Mouse (Mus musculus): ENCODE results near the gene Bcap29.
A peak's percentile ranks its signal among the peaks of the same experiment; 100 is the strongest.
"Not testable (repeated sequence)": the region's sequence is repeated elsewhere in the genome, so short reads cannot be mapped to it uniquely, and the experiment has no call there.

Gene Bcap29

GRCm38 (mm10) chr12:31634343-31635239 lies at the start of gene Bcap29:
TSS of gene Bcap29 (minus strand) at chr12:31634658.
- DNase-seq (ENCODE audit: low spot score in 2 of 2) = peak; percentile 70 to 76

GRCm38 (mm10) chr12:31667187-31667586 lies 32.7 kb upstream of the Bcap29 start:
- DNase-seq (ENCODE audit: low spot score in 2 of 2) = no peak

DNA sequence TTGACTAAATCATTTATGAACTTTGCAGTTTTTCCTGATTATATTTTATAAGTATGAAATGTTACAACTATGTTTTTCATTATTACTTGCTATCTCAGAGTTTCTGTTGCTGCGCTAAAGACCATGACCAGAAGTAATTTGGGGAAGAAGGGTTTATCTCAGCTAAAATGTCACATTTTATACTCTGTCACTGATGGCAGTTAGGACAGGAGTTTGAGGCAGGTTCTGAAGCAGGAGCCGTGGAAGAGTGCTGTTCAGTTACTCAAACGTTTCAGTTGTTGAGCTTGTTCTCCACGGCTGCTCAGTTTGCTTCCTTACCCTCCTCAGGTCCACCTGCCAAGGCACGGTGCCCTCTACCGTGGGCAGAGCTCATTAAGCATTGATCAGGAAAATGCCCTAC lies 31.5 kb upstream of the Bcap29 start:
- no peak for DNase-seq (ENCODE audit: low spot score in 2 of 2)

- DNase-seq (ENCODE audit: low spot score in 2 of 2) = no peak
Measured at GRCm38 (mm10) chr12:31656841-31657240, 22.4 kb upstream of the Bcap29 start.

DNA sequence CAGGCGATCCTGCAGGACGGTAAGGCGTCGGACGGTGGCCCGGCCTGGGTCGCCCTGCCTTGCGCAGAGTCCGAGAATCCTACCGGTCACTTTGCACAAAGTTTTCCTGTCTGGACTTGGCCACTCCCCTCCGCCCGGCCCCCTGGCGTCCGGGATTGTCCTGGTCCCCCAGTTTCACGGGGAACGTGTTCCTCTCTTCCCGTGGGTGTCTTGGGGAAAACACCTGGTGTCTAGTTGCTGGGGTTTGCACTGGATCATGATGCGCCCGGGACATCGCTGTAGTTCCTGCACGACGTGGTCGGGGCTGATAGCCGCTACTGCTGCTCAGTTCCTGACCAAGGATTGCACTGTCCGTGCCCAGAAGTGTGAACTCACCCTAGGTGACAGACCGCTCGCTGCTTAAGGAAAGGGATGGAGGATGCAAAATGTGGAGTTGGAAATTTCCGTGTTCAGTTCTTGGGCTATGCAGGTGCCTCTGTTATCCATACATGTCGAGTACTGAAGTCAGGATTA lies 20.6 kb upstream of the Bcap29 start:
- no peak for DNase-seq (ENCODE audit: low spot score in 2 of 2)

GRCm38 (mm10) chr12:31654197-31654964 lies 19.9 kb upstream of the Bcap29 start, which contains the start of the genes Dus4l and Cog5:
TSS of gene Dus4l (minus strand) at chr12:31654826.
TSS of gene Cog5 (plus strand) at chr12:31654869.
- peak; percentile 96 to 97 for DNase-seq (ENCODE audit: low spot score in 2 of 2)

DNA sequence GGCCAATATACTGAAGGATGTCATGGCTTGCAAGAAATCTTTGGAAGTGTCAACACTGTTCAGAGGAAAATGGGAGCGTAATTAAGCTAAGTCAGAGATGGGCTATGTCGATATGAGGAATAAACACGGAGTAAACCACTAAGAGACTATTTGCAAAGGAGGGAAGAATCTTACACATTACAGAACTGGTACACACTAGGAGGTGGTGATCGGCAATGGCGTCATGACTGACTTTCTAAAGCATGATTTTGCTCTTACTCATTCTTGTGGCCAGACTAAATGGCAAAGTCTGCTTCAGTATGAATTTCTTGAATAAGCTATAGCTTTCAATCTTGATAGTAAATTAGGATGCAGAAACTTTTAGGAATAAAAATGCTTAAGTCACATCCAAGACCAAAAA lies 19.2 kb upstream of the Bcap29 start:
- DNase-seq (ENCODE audit: low spot score in 2 of 2) = no peak

GRCm38 (mm10) chr12:31635240-31635607 lies 766 bp upstream of the Bcap29 start:
- DNase-seq (ENCODE audit: low spot score in 2 of 2) = no peak

DNA sequence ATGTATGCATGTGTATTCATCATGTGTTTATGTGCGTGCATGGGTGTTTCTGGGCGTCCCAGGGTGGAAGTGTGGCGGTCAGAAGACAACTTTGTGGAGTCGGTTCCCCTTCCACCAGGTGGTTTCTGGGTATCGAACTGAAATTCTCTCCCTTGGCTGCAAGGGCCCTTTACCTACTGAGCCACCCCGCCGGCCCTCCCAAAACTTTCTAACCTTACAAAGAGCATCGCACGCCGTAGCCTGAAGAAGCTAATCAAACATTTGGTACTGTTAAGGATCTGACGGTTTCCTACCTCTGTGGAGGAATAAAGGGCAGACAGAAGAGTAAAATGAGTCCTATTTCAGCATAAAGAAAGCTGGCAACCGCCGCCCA lies 502 bp downstream of the Bcap29 start:
- peak in 1 of 2 experiments; percentile 29 for DNase-seq (ENCODE audit: low spot score in 2 of 2)

GRCm38 (mm10) chr12:31628396-31628795 lies 6.1 kb downstream of the Bcap29 start:
- not testable (repeated sequence) for DNase-seq (ENCODE audit: low spot score in 2 of 2)

DNA sequence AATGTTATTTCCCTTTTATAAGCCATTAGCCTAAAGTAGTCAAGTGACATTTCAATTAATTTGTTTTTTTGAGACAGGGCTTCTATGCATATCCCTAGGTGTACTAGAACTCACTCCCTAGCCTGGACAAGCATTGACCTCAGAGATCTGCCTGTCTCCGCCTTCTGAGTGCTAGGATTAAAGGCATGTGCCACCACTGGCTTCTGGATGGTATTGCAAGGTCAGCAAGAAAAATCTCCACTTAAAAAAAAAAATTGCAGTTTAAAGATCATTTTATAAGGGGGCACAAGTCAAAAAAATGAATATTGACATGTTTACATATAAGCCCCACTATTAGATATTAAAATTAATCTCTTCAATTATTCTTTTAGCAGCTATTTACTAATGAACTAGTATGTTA lies 9.4 kb downstream of the Bcap29 start:
- DNase-seq (ENCODE audit: low spot score in 2 of 2) = no peak

- no peak for DNase-seq (ENCODE audit: low spot score in 2 of 2)
Measured at GRCm38 (mm10) chr12:31620106-31620505, 14.4 kb downstream of the Bcap29 start.

DNA sequence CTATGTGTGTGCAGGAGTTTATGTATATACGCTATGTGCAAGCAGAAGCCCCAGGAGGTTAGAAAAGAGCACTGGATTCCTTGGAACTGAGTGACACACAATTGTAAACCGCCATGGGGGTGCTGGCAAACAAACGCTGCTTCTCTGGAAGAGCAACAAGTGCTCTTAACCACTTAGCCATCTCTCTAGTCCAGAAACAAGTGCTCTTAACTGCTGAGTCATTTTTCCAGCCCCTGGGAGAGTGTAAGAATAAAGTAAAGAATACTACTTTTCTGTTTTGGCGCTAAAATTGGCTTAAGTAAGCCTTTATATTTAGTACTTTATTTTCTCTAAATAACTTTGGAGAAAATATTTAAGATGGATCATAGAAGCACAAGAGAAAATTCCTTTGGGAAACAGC lies 21.1 kb downstream of the Bcap29 start:
- no peak for DNase-seq (ENCODE audit: low spot score in 2 of 2)

DNA sequence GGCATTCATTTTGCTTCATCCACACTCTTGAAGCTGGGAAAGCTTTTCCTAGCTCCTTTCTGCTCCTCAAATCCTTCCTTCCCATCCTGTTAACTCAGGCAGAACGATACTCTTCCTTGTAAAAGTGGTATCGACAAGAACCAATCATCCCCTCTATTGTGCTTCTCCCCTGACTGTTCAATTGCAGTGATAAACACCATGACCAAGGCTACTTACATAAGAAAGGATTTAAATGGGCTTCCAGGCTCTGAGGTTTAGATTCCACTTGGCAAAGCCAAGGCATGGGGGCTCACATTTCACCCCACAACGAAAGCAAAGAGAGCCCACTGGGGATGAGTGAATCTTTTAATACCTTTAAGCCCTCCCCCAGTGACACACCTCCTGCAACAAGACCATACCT lies 26.3 kb downstream of the Bcap29 start:
- DNase-seq (ENCODE audit: low spot score in 2 of 2) = no peak

DNA sequence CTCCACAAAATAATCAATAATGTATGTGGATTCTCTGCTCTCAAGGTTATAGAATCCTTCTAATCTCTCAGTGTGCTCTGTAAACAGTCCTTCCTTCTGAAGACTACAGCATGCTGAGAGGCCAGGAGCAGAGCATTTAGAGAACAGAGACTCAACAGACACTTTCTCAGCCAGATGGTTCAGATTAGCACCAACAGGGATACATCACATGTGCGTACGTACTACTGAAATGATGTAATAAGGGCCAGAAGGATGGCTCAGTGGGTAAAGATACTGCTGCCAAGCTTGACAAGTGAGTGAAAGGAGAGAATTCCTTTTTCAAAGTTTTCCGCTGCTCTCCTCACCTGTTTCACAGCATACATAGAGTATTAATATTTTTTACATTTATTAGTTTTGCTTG lies 29.6 kb downstream of the Bcap29 start:
- no peak for DNase-seq (ENCODE audit: low spot score in 2 of 2)

DNA sequence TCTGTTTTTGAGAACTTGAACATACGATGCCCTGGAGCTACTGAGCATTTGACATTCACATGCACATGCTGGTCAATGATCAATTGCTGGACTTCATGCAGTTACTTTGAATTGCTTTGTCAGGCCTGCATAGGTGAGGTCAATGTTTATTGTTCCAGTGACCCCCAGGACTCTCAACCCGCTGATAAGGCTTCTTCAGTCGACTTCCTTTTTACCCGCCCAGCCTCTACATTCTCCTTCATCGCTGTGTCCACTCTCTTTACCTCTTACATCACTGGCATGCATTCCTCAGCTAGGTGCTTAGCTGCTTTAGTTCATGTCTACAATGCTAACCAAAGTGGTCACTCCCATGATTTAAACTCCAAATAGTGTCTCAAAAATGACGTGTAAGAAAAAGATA lies 30.9 kb downstream of the Bcap29 start:
- no peak for DNase-seq (ENCODE audit: low spot score in 2 of 2)

GRCm38 (mm10) chr12:31594296-31594695 lies 40.2 kb downstream of the Bcap29 start:
- no peak for DNase-seq (ENCODE audit: low spot score in 2 of 2)

- DNase-seq (ENCODE audit: low spot score in 2 of 2) = no peak
Measured at GRCm38 (mm10) chr12:31592011-31592410, 42.4 kb downstream of the Bcap29 start.

- no peak for DNase-seq (ENCODE audit: low spot score in 2 of 2)
Measured at GRCm38 (mm10) chr12:31583726-31584125, 50.7 kb downstream of the Bcap29 start.

DNA sequence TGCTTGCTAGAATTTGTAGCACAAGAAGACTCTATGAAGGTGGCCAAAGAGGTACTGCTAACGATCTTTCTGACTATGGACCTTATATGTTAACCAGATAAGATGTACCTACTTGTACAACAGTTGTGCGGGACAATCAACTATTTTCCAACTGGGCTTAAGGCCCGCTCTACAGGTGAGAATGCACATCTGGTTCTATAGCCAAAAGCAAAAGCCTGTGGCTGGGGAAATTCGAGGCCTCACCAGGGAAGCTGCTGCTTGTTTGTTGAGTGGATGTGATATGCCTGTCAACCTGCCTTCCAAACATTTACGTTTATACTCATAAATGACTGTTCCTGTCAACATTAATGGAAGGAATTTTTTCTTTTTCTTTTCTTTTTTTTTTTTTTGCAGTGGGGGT lies 52.4 kb downstream of the Bcap29 start:
- DNase-seq (ENCODE audit: low spot score in 2 of 2) = no peak

DNA sequence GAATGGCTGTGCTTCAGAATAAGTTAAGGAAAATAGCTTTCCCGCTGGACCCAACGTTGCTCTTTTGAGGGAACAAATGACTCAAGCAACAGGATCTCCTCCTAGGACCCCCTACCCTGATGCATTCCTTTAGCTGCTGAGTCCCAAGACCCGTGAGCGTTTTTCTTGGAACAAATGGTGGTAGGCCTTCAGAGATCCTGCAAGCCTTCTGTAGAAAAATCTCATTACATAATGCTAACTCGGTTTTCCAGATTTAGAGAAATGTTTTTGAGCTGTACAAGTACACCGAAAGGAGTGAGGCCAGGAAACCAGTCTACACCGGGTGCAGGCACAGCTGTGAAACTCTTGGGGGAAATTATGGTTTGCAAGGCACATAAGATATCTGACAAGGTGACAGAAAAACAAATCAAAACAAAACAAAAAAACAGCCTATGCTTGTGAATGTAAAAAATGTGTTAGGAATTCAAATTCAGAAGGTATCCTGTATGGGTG lies 53.1 kb downstream of the Bcap29 start:
- no peak for DNase-seq (ENCODE audit: low spot score in 2 of 2)

DNA sequence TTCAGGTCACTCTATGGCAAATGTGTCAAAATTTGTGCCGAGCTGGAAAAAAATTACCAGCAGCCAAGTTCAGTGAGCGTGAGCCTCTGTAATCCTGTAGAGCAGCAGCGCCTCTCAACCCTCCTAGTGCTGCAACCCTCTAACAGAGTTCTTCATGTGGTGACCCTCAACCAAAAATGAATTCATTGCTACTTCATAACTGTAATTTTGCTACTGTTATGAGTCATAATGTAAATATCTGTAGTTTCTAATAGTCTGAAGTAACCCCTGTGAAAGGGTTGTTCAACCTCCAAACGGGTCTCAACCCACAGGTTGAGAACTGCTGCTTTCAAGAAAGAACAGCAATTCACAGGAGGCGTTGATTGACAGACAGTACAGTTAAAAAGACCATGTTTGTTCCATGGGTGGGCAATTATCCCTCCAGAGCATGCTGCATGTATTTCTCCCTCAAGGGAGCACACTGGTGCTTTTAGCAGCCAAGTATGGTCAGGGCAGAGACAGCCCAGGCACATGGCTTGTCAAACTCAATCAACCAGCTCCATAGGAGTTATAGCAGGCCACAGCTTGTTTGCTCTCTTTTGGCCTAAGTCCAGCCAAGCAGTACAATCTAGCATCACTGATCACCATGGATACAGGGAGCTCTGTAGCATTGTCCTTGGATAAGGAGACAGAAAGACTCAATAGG lies 53.7 kb downstream of the Bcap29 start:
- DNase-seq (ENCODE audit: low spot score in 2 of 2) = peak in 1 of 2 experiments; percentile 42

All from right cerebral cortex, postnatal 10 days (tissue).